In genomic region chr16:4395687-4396341, GRCm38 (mm10) we compare ENCODE assay signal across 20 mouse cellular contexts. TPM values are rescaled to one million over a fixed set of nuclear protein-coding genes. Genes with fewer than 3 reads are reported as not detected.
A peak's percentile ranks its signal among the peaks of the same experiment; 100 is the strongest.
DNase-seq lines count a peak whose midpoint lies in the region; ATAC-seq and TF ChIP-seq lines count a peak whose summit lies in the region.
"Had no signal": no experiment of that assay in that cellular context is flagged by ENCODE, and none has a peak within 500 bp of the region (broad histone marks: within the 10 kb centered on the region; RNA-seq: fewer than 3 reads in every experiment).

No protein-coding gene starts in this region.

- H3K27me3 ChIP-seq in midbrain, embryonic 11.5 days (ENCODE audit: control insufficient read depth, insufficient read depth, low read length), result no peaks in the 10 kb centered on the region
- no peaks in the 10 kb centered on the region for H3K27me3 ChIP-seq in midbrain, embryonic 15.5 days (replicated peaks)
- H3K27me3 ChIP-seq: forebrain, embryonic 13.5 days; hindbrain, embryonic 12.5 days; liver, embryonic 13.5 days; neural tube, embryonic 12.5 days had no signal

- no peak overlapping the region for H3K4me2 ChIP-seq in midbrain, embryonic 11.5 days
- H3K4me2 ChIP-seq in midbrain, embryonic 15.5 days, result no peak overlapping the region
- H3K4me2 ChIP-seq: forebrain, embryonic 13.5 days; hindbrain, embryonic 12.5 days; liver, embryonic 13.5 days; neural tube, embryonic 12.5 days had no signal

- TF ChIP-seq CTCF in layer of hippocampus, adult 2 months (conservative IDR thresholded peaks at IDR 0.05), result no peak

- H3K4me1 ChIP-seq in midbrain, embryonic 11.5 days (ENCODE audit: control insufficient read depth, insufficient read depth, low read length), result no peaks in the 10 kb centered on the region
- H3K4me1 ChIP-seq in midbrain, embryonic 15.5 days, result no peaks in the 10 kb centered on the region
- H3K4me1 ChIP-seq: forebrain, embryonic 13.5 days; hindbrain, embryonic 12.5 days; midbrain, embryonic 10.5 days; neural tube, embryonic 12.5 days had no signal

- peak overlapping the region; percentile 41 for H3K27ac ChIP-seq in layer of hippocampus, adult 2 months
- no peak overlapping the region for H3K27ac ChIP-seq in midbrain, embryonic 11.5 days (ENCODE audit: low read depth, low read length)
- H3K27ac ChIP-seq in midbrain, embryonic 15.5 days, result no peak overlapping the region
- H3K27ac ChIP-seq: forebrain, embryonic 13.5 days; hindbrain, embryonic 12.5 days; liver, embryonic 13.5 days; midbrain, embryonic 10.5 days; neural tube, embryonic 12.5 days had no signal

- H3K4me3 ChIP-seq in layer of hippocampus, adult 2 months, result no peak overlapping the region
- no peak overlapping the region for H3K4me3 ChIP-seq in midbrain, embryonic 11.5 days (ENCODE audit: low read depth, low read length)
- no peak overlapping the region for H3K4me3 ChIP-seq in midbrain, embryonic 15.5 days
- H3K4me3 ChIP-seq: forebrain, embryonic 13.5 days; hindbrain, embryonic 12.5 days; liver, embryonic 13.5 days; midbrain, embryonic 10.5 days; neural tube, embryonic 12.5 days had no signal

- H3K9me3 ChIP-seq in midbrain, embryonic 11.5 days (ENCODE audit: control insufficient read depth, low read length), result no peaks in the 10 kb centered on the region
- H3K9me3 ChIP-seq in midbrain, embryonic 15.5 days, result no peaks in the 10 kb centered on the region
- H3K9me3 ChIP-seq: forebrain, embryonic 13.5 days; G1E; hindbrain, embryonic 12.5 days; liver, embryonic 13.5 days; midbrain, embryonic 10.5 days; neural tube, embryonic 12.5 days had no signal

- WGBS in midbrain, embryonic 11.5 days, result 78% methylated on average over 10 of the region's 10 CpGs
- 72% methylated on average over 10 of the region's 10 CpGs for WGBS in midbrain, embryonic 15.5 days

- H3K9ac ChIP-seq in midbrain, embryonic 11.5 days (ENCODE audit: low read length), result no peak overlapping the region
- H3K9ac ChIP-seq in midbrain, embryonic 15.5 days, result no peak overlapping the region
- H3K9ac ChIP-seq: forebrain, embryonic 13.5 days; hindbrain, embryonic 12.5 days; liver, embryonic 13.5 days; neural tube, embryonic 12.5 days had no signal

- peak; percentile 67; the same call in 1 of the 2 replicates for ATAC-seq in frontal cortex, adult (ENCODE audit: low TSS enrichment)
- no peak for ATAC-seq in midbrain, embryonic 11.5 days (ENCODE audit: low FRiP score)
- no peak for ATAC-seq in midbrain, embryonic 15.5 days (replicated peaks)
- ATAC-seq: forebrain, embryonic 13.5 days; inflammation-experienced regulatory T-cells, adult 6 months had no signal

- no peaks in the 10 kb centered on the region for H3K36me3 ChIP-seq in midbrain, embryonic 11.5 days (ENCODE audit: control insufficient read depth, insufficient read depth, low read length)
- no peaks in the 10 kb centered on the region for H3K36me3 ChIP-seq in midbrain, embryonic 15.5 days (replicated peaks)
- H3K36me3 ChIP-seq: G1E; hindbrain, embryonic 12.5 days; liver, embryonic 13.5 days; midbrain, embryonic 10.5 days; neural tube, embryonic 12.5 days had no signal

- DNase-seq in frontal cortex, postnatal 14 days (ENCODE audit: low spot score in 2 of 2), result no peak
- no peak for DNase-seq in layer of hippocampus, adult 2 months (ENCODE audit: low spot score in 2 of 2)
- DNase-seq in layer of hippocampus, adult 8-10 months (ENCODE audit: low spot score in 2 of 2), result no peak
- peak; percentile 31 for DNase-seq in midbrain, embryonic 11.5 days (ENCODE audit: low spot score, missing footprints)
- no peak for DNase-seq in spleen, postnatal 14 days (ENCODE audit: low spot score in 2 of 2)
- DNase-seq: cerebellum, adult 9-10 months; heart, postnatal 10 days; kidney, adult 2 months; kidney, postnatal 14 days; liver, embryonic 13.5 days; right cerebral cortex, adult 18-20 months; thymus, postnatal 36 days had no signal

RNA-seq across cellular contexts. Expression of gene Adcy9, which starts 24.5 kb away (rescaled TPM):
- total RNA-seq in layer of hippocampus, adult 2 months (2021), result 100 to 1,000 TPM; 104 to 109 TPM
- 100 to 1,000 TPM in 2 of 4 experiments, 10 to 100 TPM in 2; 89.1 to 103 (median 99.7) TPM for total RNA-seq in layer of hippocampus, adult 8-10 months (2022)
- 1.2 and 1.3 TPM in 2 replicates for polyA plus RNA-seq in midbrain, embryonic 11.5 days (2014; fragmentation: Nextera tagmentation; extraction: Ambion mirVana)
- polyA plus RNA-seq in midbrain, embryonic 15.5 days (2015; fragmentation: Nextera tagmentation; extraction: Ambion mirVana), result 4.2 and 4.6 TPM in 2 replicates
